Mouse (Mus musculus) CD8-positive naive resting alpha-beta T cell, adult 2 months (primary cell): Measurements from ENCODE around the gene Ccna2.
"Not testable (repeated sequence)": the region's sequence is repeated elsewhere in the genome, so short reads cannot be mapped to it uniquely, and the experiment has no call there.

Experiments used
- DNase-seq, 2 experiments: peaks; one replicate each; pipeline ENCODE4 v3.0.0; 2022; ENCODE audit warnings: low read depth in 2 of 2, low spot score in 2 of 2

Gene Ccna2

GRCm38 (mm10) chr3:36571827-36572378 lies at the start of gene Ccna2:
Gene Ccna2, minus strand, starts transcription at chr3:36572150.
- DNase-seq, result peak; percentile 95

- DNase-seq, result no peak
These were observed 46.2 kb upstream of the Ccna2 start for GRCm38 (mm10) chr3:36618181-36618580.

GRCm38 (mm10) chr3:36613908-36614255 lies 41.9 kb upstream of the Ccna2 start:
- DNase-seq, result no peak

GRCm38 (mm10) chr3:36613202-36613907 lies 41.4 kb upstream of the Ccna2 start, which contains the start of gene Bbs7:
Gene Bbs7, minus strand, starts transcription at chr3:36613477.
- peak; percentile 62 to 67 for DNase-seq

- DNase-seq, result no peak
These were observed 40.7 kb upstream of the Ccna2 start for GRCm38 (mm10) chr3:36612687-36613086.

- DNase-seq, result no peak
These were observed 34.2 kb upstream of the Ccna2 start for GRCm38 (mm10) chr3:36605894-36606783.

GRCm38 (mm10) chr3:36599773-36600172 lies 27.8 kb upstream of the Ccna2 start:
- not testable (repeated sequence) for DNase-seq

- DNase-seq, result no peak
These were observed 26.9 kb upstream of the Ccna2 start for GRCm38 (mm10) chr3:36598811-36599210.

- DNase-seq, result no peak
These were observed 556 bp downstream of the Ccna2 start for GRCm38 (mm10) chr3:36571361-36571826.

GRCm38 (mm10) chr3:36569836-36570235 lies 2.1 kb downstream of the Ccna2 start:
- DNase-seq, result no peak

- DNase-seq, result no peak
These were observed 8.3 kb downstream of the Ccna2 start for GRCm38 (mm10) chr3:36563666-36564065.

- DNase-seq, result no peak
These were observed 12.3 kb downstream of the Ccna2 start for GRCm38 (mm10) chr3:36559606-36560005.

GRCm38 (mm10) chr3:36557601-36558000 lies 14.3 kb downstream of the Ccna2 start:
- no peak for DNase-seq

GRCm38 (mm10) chr3:36552406-36553047 lies 19.4 kb downstream of the Ccna2 start, which contains the start of gene Exosc9:
Gene Exosc9, plus strand, starts transcription at chr3:36552606.
- peak; percentile 88 to 93 for DNase-seq

GRCm38 (mm10) chr3:36551851-36552384 lies 20.0 kb downstream of the Ccna2 start:
- peak in 1 of 2 experiments; percentile 18 for DNase-seq

GRCm38 (mm10) chr3:36551343-36551742 lies 20.6 kb downstream of the Ccna2 start:
- DNase-seq, result no peak

GRCm38 (mm10) chr3:36544961-36545360 lies 27.0 kb downstream of the Ccna2 start:
- DNase-seq, result no peak

GRCm38 (mm10) chr3:36541399-36541798 lies 30.6 kb downstream of the Ccna2 start:
- DNase-seq, result no peak

- no peak for DNase-seq
These were observed 31.2 kb downstream of the Ccna2 start for GRCm38 (mm10) chr3:36540756-36541155.

- no peak for DNase-seq
These were observed 34.1 kb downstream of the Ccna2 start for GRCm38 (mm10) chr3:36537701-36538470.
